Mouse (Mus musculus) kidney, postnatal 14 days (tissue): ENCODE measurements around the gene Fbxl7.
A peak's percentile ranks its signal among the peaks of the same experiment; 100 is the strongest.

ENCODE experiments used
- DNase-seq: peaks from one replicate; pipeline ENCODE4 v3.0.0; 2022; ENCODE audit warnings: mixed read lengths

Gene Fbxl7

DNA sequence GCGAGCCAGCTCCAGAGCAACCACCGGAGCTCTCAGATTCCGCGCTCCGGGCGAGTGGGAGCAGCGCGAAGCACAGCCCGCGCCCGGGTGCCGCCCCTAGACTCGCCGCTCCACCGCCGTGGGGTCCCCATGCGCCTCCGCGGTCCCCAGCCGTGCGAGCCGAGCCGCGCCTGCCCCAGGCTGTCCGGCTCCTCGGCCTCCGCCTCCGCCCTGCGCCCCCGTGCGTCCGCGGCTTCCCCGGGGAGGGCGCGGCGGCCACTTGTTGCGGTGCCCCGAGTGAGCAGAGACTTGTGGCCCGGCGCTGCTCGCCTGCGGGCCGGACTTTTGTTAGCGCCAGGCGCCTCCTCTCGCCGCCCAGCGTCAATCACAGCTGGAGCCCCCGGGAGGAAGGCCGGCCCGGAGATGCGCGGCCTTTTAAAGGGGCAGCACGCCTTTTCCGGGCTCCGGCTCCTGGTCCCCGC, at the start of gene Fbxl7:
Fbxl7 (minus strand) TSS at position 330 of the 461 bp plus-strand sequence.
- peak; percentile 92 for DNase-seq

DNA sequence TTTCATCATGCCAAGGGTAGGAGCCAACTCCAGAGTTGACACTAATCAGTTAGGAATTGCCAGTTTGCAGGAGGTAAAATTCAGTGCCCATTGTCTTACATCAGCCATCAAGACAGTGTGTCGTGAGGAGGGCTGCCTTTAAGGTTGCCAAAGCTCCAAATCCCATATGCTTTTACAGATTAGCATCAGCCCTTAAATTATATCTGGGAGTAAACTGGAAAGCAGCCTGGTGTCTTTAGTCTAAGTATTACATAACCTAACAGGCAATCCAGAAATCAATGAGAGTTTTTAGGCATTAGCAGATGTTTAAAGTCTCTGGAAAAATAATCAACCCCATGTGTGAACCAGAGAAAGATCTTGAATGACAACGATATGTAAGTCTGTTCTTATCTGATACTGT, 26.6 kb upstream of the Fbxl7 start:
- no peak for DNase-seq

DNA sequence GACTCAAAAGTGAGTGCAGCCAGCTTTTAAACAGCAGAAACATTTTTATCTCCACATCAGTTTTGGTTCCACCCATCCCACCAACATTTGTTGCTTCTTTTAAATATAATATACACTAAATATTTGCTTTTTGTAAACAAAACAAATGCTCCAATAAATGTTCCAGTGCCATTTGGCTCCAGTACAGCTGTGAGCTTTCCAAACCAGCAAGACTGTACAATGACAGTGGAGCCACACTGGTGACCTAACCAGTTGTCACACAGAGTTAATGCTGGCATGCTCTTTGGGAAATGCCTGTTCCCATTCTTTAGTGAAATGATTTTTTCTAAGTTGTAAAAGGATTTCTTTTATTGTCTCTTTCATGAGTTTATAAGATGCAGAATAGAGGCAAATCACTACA, 18.0 kb upstream of the Fbxl7 start:
- DNase-seq, result no peak

DNA sequence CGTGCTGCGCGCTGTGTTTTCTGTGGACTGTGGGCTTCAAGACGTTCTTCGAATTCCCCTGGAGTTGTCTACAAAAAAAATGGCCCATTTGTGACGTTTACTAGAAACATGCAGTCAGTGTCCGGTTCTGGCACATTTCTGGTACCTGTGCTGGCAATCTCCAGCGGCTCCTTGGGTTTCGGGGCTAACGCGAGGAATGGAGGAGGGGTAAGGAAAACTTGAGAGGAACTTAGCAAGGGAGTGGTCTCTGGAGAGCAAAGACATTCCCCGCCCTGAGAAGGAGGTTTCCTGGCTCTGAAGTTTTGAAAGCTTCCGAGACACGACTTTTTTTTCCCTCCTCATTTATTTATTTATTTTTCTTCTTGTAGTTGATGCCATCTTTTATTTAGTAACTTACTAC, 381 bp upstream of the Fbxl7 start:
- no peak for DNase-seq

DNA sequence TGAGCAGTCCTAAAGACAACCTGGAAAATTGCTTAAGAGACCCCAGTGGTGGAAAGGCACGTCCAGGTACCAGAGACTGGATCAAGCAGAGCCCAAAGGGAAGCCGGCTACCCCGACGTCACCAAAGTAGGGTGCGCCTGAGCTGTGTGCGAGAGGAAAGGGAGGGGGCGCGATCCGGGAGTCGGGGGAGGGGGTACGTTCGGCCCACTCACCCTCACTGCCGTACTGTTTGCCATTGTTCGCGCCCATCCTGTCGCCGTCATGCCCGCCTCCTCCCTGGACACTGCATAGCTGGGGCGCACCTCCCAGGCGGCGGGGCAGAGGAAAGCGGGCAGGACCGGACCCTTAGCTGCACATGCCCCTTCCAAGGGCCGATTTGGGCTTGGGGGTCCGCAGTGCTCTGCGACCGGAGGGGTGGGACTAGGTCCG, 565 bp downstream of the Fbxl7 start:
- peak; percentile 59 for DNase-seq

DNA sequence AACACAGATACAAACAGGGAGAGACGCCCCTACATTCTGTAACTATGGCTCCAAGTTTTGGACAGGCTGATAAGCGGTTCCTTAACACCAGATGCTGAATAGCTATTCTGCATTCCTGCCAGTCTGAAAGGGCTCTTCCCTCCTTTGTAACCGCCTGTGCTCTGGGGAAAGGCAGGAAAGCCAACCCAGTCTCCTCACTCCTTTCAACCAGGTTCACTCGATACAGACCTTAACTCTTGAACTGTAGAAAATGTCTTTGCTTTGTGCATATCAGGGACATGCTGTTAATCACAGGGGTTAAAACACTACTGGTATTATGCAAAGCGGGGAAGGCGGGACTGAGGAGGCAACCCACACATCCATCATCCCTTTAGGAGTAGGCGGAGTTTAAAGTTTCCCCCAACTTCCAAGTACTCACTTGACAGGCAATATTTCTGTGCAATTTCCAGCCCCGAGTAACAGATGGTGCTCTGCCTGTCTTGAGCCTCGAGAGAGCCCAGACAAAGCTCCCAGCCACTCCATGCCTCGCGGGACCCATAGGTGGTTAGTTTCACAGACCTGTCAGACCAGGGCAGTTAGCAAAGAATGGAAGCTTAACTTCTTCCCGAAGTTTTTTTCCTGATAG, 1.2 kb downstream of the Fbxl7 start:
- peak; percentile 67 for DNase-seq

DNA sequence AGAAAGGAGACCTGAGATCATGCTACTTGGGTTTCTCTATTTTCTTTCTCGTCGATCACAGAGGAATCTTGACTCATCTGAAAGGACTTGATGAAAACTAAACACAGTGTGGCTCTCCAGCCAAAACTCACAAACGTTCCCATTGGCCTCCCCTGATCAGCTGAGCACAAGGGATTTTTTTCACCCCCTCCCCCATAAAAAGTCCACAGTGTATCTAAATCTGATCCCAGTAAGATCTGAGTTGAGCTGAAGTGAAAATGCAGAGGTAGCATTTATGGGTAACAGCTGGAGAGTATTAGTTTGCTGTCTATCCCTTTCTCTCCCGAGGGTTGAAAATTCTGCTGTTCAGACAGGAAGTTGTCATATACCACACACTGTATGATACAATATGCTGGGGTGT, 2.2 kb downstream of the Fbxl7 start:
- DNase-seq, result no peak

DNA sequence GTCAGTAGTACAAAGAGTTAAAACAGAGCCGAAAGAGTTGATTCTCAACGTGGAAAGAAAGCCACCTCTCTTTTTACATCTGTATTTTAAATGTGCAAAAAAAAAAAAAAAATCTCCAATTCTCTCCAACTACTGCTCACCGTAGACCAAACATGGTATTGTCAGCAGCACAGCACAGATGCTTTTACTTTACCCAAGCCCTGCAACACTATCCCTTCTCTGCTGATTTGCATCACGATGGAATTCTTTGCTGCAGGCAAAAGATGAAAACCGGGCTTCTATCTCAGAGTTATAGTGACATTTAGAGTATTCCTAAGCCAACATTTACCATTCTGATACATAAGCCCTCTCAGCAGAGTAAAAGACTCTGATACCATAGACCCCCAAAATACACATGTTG, 5.4 kb downstream of the Fbxl7 start:
- DNase-seq, result no peak

DNA sequence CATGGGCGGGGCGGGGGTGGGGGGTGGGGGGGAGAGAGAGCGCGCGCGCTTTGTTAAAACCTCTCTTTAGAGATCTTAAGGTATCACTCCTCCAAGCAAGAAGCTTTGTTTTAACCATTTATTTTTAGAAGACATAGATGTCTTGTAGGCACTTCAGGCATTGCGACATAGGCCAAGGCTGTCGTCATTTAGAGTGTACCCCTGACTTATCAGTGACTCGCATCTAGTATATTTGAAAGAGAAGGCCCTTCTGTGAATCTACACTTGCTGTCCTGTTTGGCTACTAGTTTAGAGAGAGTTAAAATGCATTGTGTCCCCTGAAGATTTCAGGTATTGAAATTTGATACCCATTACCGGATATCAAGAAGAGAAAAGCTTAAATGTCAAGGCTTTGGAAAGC, 7.2 kb downstream of the Fbxl7 start:
- DNase-seq, result no peak

DNA sequence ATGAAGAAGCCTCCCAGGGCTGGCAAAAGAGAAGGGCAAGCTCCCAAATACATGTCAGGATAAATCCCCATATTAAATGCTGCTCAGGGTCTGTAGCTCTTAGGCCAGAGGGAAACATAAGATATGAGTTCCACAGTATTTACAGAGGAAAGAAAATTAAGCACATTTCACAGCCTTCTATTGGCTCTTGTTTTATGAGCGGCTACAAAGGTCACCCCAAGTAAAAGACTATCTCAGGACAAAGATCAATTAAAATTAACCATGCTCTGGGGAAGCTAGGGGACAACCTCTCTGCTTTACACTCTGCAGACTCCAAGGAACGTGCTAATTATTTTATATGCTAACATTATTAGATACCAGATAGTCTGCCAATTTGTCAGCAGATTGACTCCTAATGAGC, 9.4 kb downstream of the Fbxl7 start:
- DNase-seq, result no peak

DNA sequence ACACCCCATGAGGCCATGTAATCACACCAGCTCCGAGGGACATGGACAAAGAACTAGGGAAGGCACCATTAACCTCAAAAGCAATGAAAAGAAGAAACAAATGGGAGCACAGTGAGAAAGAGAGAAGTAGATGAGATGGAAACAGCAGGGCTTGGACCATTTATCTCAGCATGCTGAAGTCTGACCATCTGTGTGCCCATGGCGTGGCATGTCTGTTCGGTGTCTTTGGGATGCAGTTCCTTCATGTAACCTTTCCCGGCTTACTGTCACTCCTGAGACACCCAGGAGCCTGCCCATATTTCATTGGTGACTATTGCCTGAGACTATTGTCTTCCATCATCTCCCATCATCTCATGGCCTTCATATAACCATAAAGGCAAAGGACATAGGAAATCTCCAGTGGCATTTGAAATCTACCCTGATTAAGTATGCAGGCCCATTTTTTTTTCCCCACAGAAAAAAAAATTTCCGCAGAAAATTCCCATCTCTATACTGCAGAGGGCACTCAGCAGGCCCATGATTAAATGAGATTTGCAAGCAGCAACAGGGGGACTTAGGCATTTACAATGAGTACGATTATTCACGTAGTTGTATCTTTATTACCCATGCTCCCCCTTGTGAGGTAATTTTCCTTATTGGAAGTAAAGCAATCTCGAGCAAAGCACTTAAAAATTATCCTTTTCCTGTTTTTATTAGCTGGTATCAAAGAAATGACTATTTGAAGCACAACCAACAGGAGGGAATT, 15.0 kb downstream of the Fbxl7 start:
- DNase-seq, result no peak

DNA sequence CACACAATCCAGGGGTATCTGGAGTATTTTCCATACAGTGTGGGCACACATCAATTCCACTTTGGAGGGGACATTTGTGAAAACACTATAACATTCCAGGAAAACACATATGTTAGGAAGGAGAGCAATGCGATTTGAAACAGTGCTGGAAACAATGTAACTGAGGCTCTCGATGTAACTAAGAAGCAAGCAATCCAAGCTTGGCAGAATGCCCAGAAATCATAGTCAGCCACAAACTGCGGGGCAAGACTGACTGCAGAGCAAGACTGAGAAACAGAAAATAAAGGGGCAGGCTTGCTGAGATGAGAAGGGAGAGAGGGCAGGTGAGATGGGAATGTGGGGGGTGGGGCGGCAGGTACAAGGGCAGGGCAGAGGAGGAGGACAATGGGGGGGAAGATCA, 19.7 kb downstream of the Fbxl7 start:
- DNase-seq, result peak; percentile 84

DNA sequence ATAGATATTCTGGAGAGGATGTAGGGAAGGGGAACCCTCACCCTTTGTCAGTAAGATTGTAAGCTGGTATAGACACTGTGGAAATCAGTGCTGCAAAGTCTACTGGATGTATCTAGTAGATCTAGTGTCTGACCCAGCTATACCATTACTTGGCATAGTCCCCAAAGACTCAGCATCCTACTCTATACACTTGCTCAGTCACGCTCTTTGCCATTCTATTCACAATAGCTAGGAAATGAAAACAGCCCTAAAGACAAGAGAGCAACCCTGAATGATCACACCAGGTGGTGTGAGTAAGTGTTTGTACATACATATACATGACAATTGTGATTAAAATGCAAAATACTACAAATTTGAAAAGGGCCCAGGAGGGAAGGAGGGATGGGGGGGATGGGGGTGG, 23.1 kb downstream of the Fbxl7 start:
- no peak for DNase-seq

DNA sequence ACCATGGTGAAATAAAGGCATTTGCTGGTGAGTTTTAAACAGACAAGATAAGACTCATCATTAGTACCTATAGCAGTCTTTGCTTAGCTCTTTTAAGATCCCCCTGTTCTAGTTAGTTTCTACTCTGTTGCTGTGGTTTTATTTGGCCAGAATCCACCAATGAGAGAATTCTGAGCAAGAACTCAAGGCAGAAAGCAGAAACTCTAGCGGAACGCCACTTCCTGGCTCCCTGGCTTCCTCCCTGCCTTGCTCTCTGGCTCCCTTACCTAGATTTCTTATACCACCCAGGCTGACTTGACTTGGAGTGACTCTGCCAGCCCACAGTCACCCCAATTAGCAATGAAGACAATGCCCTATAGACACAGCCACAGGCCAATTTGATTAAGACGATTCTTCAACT, 26.2 kb downstream of the Fbxl7 start:
- peak; percentile 4 for DNase-seq

DNA sequence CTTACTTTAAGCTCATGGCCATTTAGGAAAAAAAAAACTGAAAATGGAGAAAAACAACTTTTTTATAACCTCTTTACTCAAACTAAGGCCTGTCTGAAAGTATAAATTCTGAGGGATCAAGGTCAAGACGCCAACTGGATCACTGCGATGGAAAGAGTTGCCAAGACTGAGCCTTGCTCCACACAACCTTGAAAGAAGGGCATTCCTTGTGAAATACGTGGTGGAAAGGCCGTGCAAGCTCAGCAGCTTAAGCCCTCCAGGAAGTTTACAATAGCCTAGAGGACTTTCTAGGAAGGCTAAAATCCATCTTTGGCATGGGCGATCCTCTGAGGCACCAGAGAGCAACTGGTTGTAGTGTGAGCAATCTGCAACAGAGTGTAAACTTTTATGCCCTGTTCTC, 27.9 kb downstream of the Fbxl7 start:
- peak; percentile 21 for DNase-seq

DNA sequence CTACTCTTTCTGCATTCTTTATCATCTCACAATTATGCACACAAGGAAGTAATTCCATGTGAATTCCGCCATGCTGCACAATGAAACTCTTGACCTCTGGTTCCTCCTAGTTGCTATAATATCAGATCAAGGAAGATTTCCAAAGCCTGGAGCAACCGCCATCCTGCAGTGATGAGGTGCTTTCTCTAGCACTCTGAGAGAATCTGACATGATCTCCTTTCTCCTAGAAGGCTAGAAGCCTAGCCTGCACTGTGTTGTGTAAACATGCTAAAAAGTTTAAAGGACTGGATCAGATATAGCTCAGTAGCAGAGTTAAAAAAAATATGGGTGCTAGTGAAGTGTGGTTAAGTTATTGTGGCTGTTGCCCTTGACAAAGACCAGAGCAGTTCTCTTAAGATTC, 33.2 kb downstream of the Fbxl7 start:
- DNase-seq, result no peak

DNA sequence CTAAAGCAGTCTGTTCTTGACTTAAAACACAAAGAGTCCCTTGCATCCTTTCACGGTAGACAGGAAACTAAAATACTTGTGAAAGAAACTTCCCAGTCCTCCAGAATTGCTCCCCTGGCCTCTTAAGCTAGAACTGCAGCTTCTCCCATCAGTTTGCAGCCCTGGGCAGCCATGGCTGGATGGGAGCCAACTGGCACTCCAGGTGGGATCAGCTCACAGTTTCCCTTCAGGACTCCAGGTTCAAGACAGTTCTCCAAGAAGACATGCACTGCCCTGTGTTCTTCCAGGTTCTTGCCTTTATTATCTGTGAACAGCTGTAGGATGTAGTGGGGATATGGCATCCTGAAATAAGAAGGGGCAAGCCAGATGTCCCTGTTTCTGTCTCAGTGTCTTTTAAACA, 45.8 kb downstream of the Fbxl7 start:
- DNase-seq, result no peak

DNA sequence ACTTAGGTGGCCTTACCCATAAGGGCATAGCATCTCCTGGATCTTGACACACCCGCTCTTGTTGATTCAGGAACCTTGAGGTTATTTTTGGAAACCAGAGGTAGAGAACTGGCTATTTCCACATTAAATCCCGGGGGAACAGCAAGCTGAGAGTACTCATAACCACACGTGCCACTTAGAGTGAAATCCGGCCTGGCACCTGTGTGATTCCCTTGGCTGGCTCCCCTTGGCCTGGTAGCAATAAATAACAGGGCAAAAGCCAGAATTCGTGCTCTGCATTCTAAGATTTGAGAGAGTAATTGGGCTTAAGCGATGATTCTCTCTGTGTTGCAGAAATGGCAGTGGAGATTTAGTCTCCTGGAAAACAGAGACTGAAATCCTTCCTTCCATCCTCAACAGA, 53.2 kb downstream of the Fbxl7 start:
- peak; percentile 43 for DNase-seq

DNA sequence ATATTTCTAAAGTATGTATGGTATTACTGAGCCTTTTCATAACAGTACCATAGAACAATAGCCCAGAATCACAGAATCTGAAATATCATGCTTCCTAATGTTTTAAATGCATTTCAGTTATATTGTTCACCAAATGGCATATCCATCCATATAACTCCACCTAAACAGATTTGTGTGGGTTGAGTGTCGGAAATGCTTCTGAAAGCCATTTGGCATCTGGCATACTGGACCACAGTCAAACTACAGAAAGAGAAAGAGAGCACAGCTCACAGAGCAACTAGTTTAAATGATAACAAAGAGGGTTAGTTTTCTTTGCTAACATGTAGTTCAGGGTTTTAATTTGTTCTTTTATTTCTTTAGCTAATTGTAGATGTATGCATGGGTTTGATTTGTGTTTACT, 57.0 kb downstream of the Fbxl7 start:
- DNase-seq, result no peak

DNA sequence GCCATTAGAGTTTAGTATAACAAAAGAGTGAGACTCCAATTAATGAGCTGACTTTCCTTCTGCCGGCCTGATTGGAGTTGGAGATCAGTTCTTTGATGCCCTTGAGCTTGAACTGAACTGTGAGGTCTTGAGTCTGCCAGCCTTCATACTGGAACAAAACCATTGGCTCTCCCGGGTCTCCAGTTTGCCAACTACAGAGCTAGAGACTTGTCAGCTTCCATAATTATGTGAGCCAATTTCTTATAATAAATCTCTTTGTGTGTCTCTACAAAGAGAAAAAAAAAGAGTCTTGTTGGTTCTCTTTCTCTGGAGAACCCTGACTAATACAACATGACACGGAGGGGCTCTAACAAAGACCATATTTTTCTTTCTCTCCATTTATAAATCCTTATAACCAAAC, 58.2 kb downstream of the Fbxl7 start:
- no peak for DNase-seq

DNA sequence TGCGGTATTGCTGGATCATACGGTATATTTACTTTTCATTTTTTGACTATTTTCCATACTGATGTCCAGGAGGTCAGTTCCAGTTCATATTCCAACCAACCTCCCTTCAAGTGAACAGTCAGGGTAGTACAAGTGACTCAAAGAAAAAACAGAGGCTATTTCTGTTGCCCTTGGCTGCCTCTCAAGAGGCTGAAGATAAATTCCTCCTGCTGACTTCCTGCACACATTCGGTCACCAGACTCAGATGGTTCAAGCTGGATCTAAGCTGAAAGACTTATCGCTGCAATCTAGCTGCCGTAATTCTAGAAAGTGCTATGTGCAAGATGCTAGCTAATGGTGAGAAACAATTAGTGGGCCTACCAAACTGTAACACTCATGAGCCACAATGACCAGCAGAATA, 61.0 kb downstream of the Fbxl7 start:
- peak; percentile 23 for DNase-seq

DNA sequence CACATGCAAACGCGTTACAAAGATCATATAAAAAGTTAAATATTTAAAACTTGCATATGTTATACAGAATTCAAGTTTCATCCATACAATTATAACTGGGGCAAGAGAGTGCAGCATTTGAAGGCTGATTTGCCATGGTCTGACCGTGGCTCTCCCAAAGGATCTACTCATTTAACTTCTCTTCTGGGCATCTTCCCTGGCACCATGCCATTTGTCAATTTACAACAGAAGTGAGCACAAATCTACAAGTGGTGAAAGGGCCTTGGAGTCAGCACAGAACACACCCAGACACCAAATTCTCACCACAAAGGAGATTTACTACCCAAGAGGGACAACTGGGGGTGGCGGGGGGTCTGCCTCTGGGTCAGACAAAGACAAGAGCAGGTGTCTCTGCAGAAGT, 64.2 kb downstream of the Fbxl7 start:
- DNase-seq, result no peak

DNA sequence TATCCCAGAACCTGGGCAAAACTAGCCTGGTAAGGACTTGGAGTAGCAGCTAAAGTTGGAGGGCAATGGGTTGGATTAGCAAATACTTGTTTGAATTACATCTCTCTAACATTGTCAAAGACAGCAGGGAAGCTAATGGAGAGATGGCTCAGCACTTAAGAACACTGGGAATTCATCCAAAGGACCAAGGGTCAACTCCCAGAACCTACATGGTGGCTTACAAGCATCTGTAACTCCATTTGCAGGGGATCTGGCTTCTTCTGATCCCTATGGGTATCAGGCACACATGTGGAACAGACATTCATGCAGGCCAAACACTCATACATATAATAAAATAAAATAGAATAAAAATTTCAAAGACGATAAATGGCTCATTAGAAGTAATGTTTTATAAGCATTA, 78.4 kb downstream of the Fbxl7 start:
- no peak for DNase-seq

DNA sequence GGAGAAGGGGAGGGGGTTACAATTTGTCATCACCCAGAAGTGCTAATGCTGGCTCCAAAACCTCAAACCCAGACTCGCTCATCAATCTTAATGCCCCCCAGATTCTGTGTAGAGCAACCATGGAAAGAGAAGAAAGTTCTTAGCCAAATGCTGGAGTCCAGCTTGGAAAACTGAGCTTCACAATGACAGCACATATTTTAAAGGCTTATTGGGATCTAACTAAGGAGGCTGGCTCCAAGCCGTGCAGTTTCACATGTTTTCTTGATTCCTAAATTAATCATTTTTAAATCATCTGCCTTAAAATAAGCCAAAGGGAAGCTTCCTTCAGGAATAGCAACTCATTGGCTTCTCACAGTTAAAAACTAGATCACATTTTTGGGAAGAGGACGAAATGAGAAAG, 82.5 kb downstream of the Fbxl7 start:
- DNase-seq, result peak; percentile 26

DNA sequence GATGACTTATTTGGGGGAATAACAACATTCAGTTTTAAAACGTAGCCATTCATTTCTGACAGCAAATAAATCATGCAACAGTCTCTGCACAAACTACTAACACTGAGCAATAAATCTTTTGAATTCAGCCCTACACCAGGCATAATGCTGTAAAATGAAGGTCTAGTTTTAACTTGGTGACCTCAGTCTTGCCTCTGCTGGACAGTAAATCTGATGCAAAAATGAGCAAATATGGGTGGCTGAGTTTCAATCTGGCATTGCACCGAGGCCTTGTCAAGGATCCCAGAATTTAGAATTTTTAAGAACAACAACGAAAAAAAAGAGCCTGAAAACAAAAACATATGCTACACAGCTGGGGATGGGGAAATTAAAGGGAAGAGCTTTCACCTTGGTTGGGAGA, 85.8 kb downstream of the Fbxl7 start:
- peak; percentile 34 for DNase-seq
